Mouse (Mus musculus): ENCODE data around the gene Ehd4.

DNA sequence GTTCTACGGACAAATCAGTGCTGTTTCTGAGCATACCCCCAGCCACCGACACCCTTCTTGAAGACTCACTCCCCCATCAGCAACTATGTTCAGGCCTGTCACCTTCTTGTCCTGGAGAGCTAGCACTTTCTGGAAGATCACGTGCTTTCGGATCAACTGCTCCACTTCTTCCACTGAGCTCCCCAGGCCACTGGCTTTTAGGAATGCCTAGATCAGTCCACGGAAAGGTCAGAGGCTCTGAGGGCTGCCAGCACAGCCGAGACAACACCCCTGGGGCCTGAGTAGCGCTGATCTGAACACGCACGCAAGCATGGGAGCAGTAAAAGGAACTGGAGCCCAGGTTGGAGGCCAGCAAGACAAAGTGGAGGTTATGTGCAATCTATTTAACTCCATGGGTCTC is 93.8 kb downstream of the Ehd4 start:
- no peak for TF ChIP-seq CTCF (IDR thresholded peaks at IDR 0.05; ENCODE audit: insufficient read depth, low read length)
- TF ChIP-seq POLR2A (IDR thresholded peaks at IDR 0.05; ENCODE audit: borderline replicate concordance, extremely low read depth, low read depth, low read length) = no peak

Data from lung, adult 2 months (tissue).